Mouse (Mus musculus) embryonic facial prominence, embryonic 10.5 days (tissue): ENCODE data around the gene Cyp2w1. TPM values are rescaled to one million over a fixed set of nuclear protein-coding genes. Genes with fewer than 3 reads are reported as not detected.

ENCODE experiments used
- DNase-seq: peaks from one replicate; pipeline ENCODE4 v3.0.0-alpha.2; 2017; ENCODE audit warnings: low spot score
- H3K27ac ChIP-seq: fragments of 300-500 bp; sonication (generic); replicated peaks from 2 replicates; pipeline ENCODE4 v1.5.1; 2016; ENCODE audit warnings: mild to moderate bottlenecking
- H3K27me3 ChIP-seq: fragments of 300-500 bp; sonication (generic); replicated peaks from 2 replicates; pipeline ENCODE4 v1.6.1; 2016; ENCODE audit warnings: low read depth, mild to moderate bottlenecking; ENCODE audit not compliant: poor library complexity, severe bottlenecking
- H3K36me3 ChIP-seq: fragments of 300-500 bp; sonication (generic); replicated peaks from 2 replicates; pipeline ENCODE4 v1.6.1; 2016; ENCODE audit warnings: mild to moderate bottlenecking, moderate library complexity
- H3K4me1 ChIP-seq: fragments of 300-500 bp; sonication (generic); 2 replicates; pipeline ENCODE4 v1.6.1; 2016
- H3K4me3 ChIP-seq: fragments of 300-500 bp; sonication (generic); 2 replicates; pipeline ENCODE4 v1.5.1; 2016; ENCODE audit warnings: mild to moderate bottlenecking, moderate library complexity
- H3K9me3 ChIP-seq: fragments of 300-500 bp; sonication (generic); 2 replicates; pipeline ENCODE4 v1.6.1; 2016; ENCODE audit warnings: mild to moderate bottlenecking
- WGBS: fragments of 180-500 bp; shearing (Covaris S2); methylation state at CpG from one replicate; pipeline ENCODE4 v1.1.7; 2016; 5-methylcytosine and 5-hydroxymethylcytosine counted together
- microRNA counts: library from miRNA; unstranded; fragments of <30 nt; microRNA quantifications from one replicate; lab custom pipeline; 2017
- microRNA-seq: library from miRNA; unstranded; fragments of <30 nt; microRNA quantifications from one replicate; pipeline ENCODE4, GENCODE M21; 2017
- polyA plus RNA-seq: library from polyadenylated mRNA; unstranded; fragments of >200 nt; fragmentation: Nextera tagmentation; extraction: Ambion mirVana; gene quantifications from 2 replicates; pipeline ENCODE4 v1.2.1, GENCODE M21; 2016

Gene Cyp2w1
- polyA plus RNA-seq, 1 experiment from 2014 or later: not detected

DNA sequence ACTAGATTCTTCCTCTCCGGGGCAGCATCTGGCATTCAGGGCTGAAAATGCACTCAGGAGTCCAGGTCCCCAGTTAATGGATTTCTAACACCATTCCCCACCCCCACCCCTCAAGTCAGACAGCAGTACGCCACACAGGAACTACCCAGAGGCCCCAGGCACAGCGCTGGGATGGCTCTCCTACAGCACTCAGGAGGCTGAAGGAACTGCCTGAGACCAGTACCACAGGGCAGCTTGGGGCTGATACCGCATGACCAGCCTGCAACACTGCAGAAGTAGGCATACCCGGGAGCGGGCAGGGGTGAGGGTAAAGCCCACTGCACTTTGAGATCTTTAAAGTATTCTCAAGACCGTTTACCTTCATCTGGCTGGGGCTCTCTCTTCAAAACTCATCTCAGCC lies 53.1 kb downstream of the Cyp2w1 start:
- H3K27me3 ChIP-seq: no peaks in the 10 kb centered on the region
- 0 out of 2 replicates have a peak overlapping the region, but pooled peaks have one; percentile 1 for H3K4me3 ChIP-seq
- peak overlapping the region; percentile 61 for H3K27ac ChIP-seq
- peaks cover 51% of the 10 kb centered on the region for H3K4me1 ChIP-seq
- no peak for DNase-seq
- WGBS: 74% methylated on average over 7 of the region's 7 CpGs
- H3K36me3 ChIP-seq: 0 out of 2 replicates have a peak, but pooled peaks cover 3% of the 10 kb centered on the region
- no peaks in the 10 kb centered on the region for H3K9me3 ChIP-seq

DNA sequence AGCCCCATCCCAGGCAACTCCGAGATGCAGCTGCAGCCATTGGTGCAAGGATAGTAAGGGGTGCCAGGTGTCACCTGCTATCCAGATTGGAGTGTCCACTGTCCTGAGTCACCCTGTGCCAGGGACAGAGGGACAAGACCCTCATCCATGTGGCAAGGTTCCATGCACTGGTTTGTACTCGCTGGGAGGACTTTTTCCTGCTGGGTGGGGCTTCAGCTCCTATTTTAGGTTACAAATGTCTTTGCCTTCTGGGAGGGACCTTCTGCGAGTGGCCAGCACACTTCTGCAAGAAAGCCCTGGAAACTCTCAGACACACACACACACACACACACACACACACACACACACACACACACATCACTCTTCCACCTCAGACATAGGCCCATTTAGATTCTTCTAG lies 53.5 kb downstream of the Cyp2w1 start:
- Histone ChIP-seq H3K27ac (peak overlapping the region; percentile 52; the same call in 1 of the 2 replicates), H3K36me3 (0 out of 2 replicates have a peak, but pooled peaks cover 3% of the 10 kb centered on the region), H3K9me3 (no peaks in the 10 kb centered on the region), H3K4me1 (peaks cover 51% of the 10 kb centered on the region), H3K27me3 (no peaks in the 10 kb centered on the region), H3K4me3 (no peak overlapping the region)
- 83% methylated on average over 3 of the region's 3 CpGs for WGBS
- DNase-seq: no peak

MicroRNAs encoded within 50 kb of the gene (microRNA counts, 519-probe panel; counts per million panel counts)
- microRNA mmu-miR-339-3p (lab: Ali Mortazavi, UCI) (188 counts per million, percentile 57 among the panel's probes with 10 or more counts), microRNA mmu-miR-339-5p (lab: Ali Mortazavi, UCI) (188 counts per million, percentile 57 among the panel's probes with 10 or more counts)

Small RNA genes lying within 50 kb of the gene (microRNA-seq; reads per million reads assigned to microRNA genes)
- 656 reads per million, percentile 71 among the genes with 10 or more reads in this experiment for gene Mir339

Other genes with a start within 250 kb of the Cyp2w1 start
- gene Prkar1b, start 202.6 kb upstream of the Cyp2w1 start, polyA plus RNA-seq: 7.3 and 9.0 TPM in 2 replicates
- 9.6 and 10.6 TPM in 2 replicates for gene Dnaaf5, start 202.4 kb upstream of the Cyp2w1 start, polyA plus RNA-seq
- 50.5 and 50.6 TPM in 2 replicates for gene Sun1, start 152.0 kb upstream of the Cyp2w1 start, polyA plus RNA-seq
- 188 and 189 TPM in 2 replicates for gene Get4, start 100.3 kb upstream of the Cyp2w1 start, polyA plus RNA-seq
- 0.51 and 0.54 TPM in 2 replicates for gene Adap1, start 27.0 kb upstream of the Cyp2w1 start, polyA plus RNA-seq
- 116 and 122 TPM in 2 replicates for gene Cox19, start 1.2 kb upstream of the Cyp2w1 start, polyA plus RNA-seq
- 1.7 and 2.5 TPM in 2 replicates for gene Gpr146, start 25.1 kb downstream of the Cyp2w1 start, polyA plus RNA-seq
- gene C130050O18Rik, start 52.7 kb downstream of the Cyp2w1 start, polyA plus RNA-seq: 0.16 and 0.26 TPM in 2 replicates
- 0.33 and 0.46 TPM in 2 replicates for gene Gper1, start 70.5 kb downstream of the Cyp2w1 start, polyA plus RNA-seq
- gene 3110082I17Rik, start 107.9 kb downstream of the Cyp2w1 start, polyA plus RNA-seq: 58.2 and 58.5 TPM in 2 replicates
- gene Zfand2a, start 131.9 kb downstream of the Cyp2w1 start, polyA plus RNA-seq: 10.2 and 12.5 TPM in 2 replicates
- 3.3 and 4.7 TPM in 2 replicates for gene Uncx, start 190.9 kb downstream of the Cyp2w1 start, polyA plus RNA-seq